Mouse (Mus musculus): ENCODE data around the gene Tcl1b3.

DNA sequence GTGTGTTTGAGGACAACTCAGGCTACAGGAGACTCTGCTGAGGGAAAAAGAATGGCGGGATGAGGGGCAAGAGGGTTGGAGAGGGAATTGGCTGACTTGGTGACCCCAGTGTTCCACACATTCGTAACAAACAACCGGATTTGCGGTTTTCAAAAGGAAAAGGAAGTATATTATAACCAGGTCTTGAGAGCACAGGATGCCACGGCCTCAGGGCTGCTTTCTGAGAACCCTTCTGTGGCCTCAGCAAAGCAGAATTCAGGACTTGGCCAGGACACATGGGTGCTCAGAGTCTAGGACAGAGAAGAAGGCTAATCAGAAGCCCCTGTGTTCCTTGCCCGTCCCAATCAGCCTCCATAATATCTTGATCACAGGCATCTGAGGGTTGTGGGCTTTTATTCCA is 32.0 kb upstream of the Tcl1b3 start:
- TF ChIP-seq GATA1 (IDR thresholded peaks at IDR 0.05; ENCODE audit: borderline replicate concordance, low read length) = no peak
- no peak for TF ChIP-seq FLI1 (IDR thresholded peaks at IDR 0.05; ENCODE audit: low read length)

Measured in megakaryocyte, embryonic 14.5 days (primary cell).